Mouse (Mus musculus) heart, postnatal 4 days (tissue): ENCODE data around the gene Krtap12-1. TPM values are rescaled to one million over a fixed set of nuclear protein-coding genes. Genes with fewer than 3 reads are reported as not detected.
"Not testable (repeated sequence)": the region's sequence is repeated elsewhere in the genome, so short reads cannot be mapped to it uniquely, and the experiment has no call there.

Experiments used
- DNase-seq: peaks from one replicate; pipeline ENCODE4 v3.0.0; 2021
- total RNA-seq, 2 experiments: library from RNA; stranded (reverse); gene quantifications; 2 replicates each; pipeline ENCODE4 v1.2.3; 2021

The Krtap12-1 gene
- total RNA-seq, 2 experiments from 2014 or later: not detected

- not testable (repeated sequence) for DNase-seq
Observed at GRCm38 (mm10) chr10:77750686-77751085, 30.3 kb downstream of the Krtap12-1 start.

GRCm38 (mm10) chr10:77751254-77751653 lies 30.9 kb downstream of the Krtap12-1 start, which contains the start of gene Gm9736:
Gm9736 (minus strand) TSS chr10:77751354.
- not testable (repeated sequence) for DNase-seq

DNA sequence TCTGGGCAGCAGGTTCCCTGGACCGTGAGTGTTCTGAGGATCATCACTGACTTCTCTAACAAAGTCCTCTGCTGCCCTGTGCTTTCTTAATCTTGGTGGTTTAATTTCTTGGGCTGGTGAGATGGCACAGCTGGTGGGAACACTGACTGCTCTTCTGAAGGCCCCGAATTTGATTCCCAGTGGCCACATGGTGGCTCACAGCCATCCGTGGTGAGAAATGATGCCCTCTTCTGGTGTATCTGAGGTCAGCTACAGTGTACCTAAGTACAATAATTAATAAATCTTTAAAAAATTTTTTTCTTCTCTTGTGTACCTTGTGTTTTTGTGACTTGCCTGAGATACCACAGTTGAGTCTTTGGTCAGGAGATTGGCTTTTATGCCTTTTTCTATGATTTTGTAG lies 31.9 kb downstream of the Krtap12-1 start:
- not testable (repeated sequence) for DNase-seq

GRCm38 (mm10) chr10:77753448-77753847 lies 33.0 kb downstream of the Krtap12-1 start:
- DNase-seq: no peak

GRCm38 (mm10) chr10:77759582-77759981 lies 39.2 kb downstream of the Krtap12-1 start, which contains the start of gene Gm3233:
Gm3233 (minus strand) TSS chr10:77759682.
- DNase-seq: not testable (repeated sequence)

- DNase-seq: no peak
Observed at GRCm38 (mm10) chr10:77769727-77770126, 49.3 kb downstream of the Krtap12-1 start.

Other genes with a start within 250 kb of the Krtap12-1 start
- gene Fam207a, start 204.8 kb upstream of the Krtap12-1 start, total RNA-seq: 10 to 100 TPM; 12.6 to 13.2 TPM
- gene Itgb2, start 190.3 kb upstream of the Krtap12-1 start, total RNA-seq: 1 to 10 TPM; 2.0 to 2.5 TPM
- gene Pttg1ip, start 138.9 kb upstream of the Krtap12-1 start, total RNA-seq: 100 to 1,000 TPM; 113 to 119 TPM
- gene Sumo3, start 114.5 kb upstream of the Krtap12-1 start, total RNA-seq: 10 to 100 TPM; 90.9 to 97.9 TPM
- 10 to 100 TPM; 15.9 to 20.8 TPM for gene Gm49325, start 114.4 kb upstream of the Krtap12-1 start, total RNA-seq
- 10 to 100 TPM; 56.1 to 63.8 TPM for gene Ube2g2, start 98.3 kb upstream of the Krtap12-1 start, total RNA-seq
- gene Tspear, start 34.0 kb upstream of the Krtap12-1 start, total RNA-seq: not detected
- not detected for gene Gm19402, start 29.8 kb upstream of the Krtap12-1 start, total RNA-seq
- gene Gm9508, start 23.4 kb upstream of the Krtap12-1 start, total RNA-seq: not detected
- not detected for gene Gm10272, start 14.0 kb upstream of the Krtap12-1 start, total RNA-seq
- not detected for gene Gm10024, start 9.1 kb upstream of the Krtap12-1 start, total RNA-seq
- gene Gm10142, start 4.8 kb upstream of the Krtap12-1 start, total RNA-seq: not detected
- gene Gm10100, start 5.9 kb downstream of the Krtap12-1 start, total RNA-seq: not detected
- gene Gm18596, start 22.0 kb downstream of the Krtap12-1 start, total RNA-seq: not detected
- not detected for gene Gm9736, start 30.8 kb downstream of the Krtap12-1 start, total RNA-seq
- not detected for gene Gm3233, start 39.1 kb downstream of the Krtap12-1 start, total RNA-seq
- gene Gm3238, start 50.7 kb downstream of the Krtap12-1 start, total RNA-seq: not detected
- not detected for gene Gm7138, start 56.3 kb downstream of the Krtap12-1 start, total RNA-seq
- gene Gm3250, start 61.9 kb downstream of the Krtap12-1 start, total RNA-seq: not detected
- not detected for gene Gm7137, start 67.6 kb downstream of the Krtap12-1 start, total RNA-seq
- not detected for gene Gm9639, start 74.5 kb downstream of the Krtap12-1 start, total RNA-seq
- not detected for gene Gm19668, start 78.5 kb downstream of the Krtap12-1 start, total RNA-seq
- gene Gm9507, start 91.2 kb downstream of the Krtap12-1 start, total RNA-seq: not detected
- not detected for gene Gm2696, start 94.1 kb downstream of the Krtap12-1 start, total RNA-seq
- not detected for gene Krtap10-4, start 106.5 kb downstream of the Krtap12-1 start, total RNA-seq
- gene Krtap10-10, start 115.3 kb downstream of the Krtap12-1 start, total RNA-seq: not detected
- gene Gm36176, start 126.2 kb downstream of the Krtap12-1 start, total RNA-seq: not detected
- gene Gm10318, start 132.3 kb downstream of the Krtap12-1 start, total RNA-seq: not detected
- not detected for gene Gm3285, start 141.4 kb downstream of the Krtap12-1 start, total RNA-seq
- 1 to 10 TPM; 1.6 to 1.8 TPM for gene Lrrc3, start 181.9 kb downstream of the Krtap12-1 start, total RNA-seq
- 1 to 10 TPM in 1 of 2 experiments, under 1 TPM in 1; 0.33 to 1.0 TPM for gene Trpm2, start 250.0 kb downstream of the Krtap12-1 start, total RNA-seq